Mouse (Mus musculus) retina, postnatal 7 days (tissue): ENCODE results near the gene Rnf216.
A peak's percentile ranks its signal among the peaks of the same experiment; 100 is the strongest.

ENCODE experiments used
- DNase-seq: peaks from one replicate; pipeline ENCODE4 v3.0.0-alpha.2; 2012; ENCODE audit warnings: low read depth, low spot score

Rnf216 gene

GRCm38 (mm10) chr5:143101626-143102025 lies 11.2 kb downstream of the Rnf216 start:
- no peak for DNase-seq

GRCm38 (mm10) chr5:143095256-143095655 lies 17.5 kb downstream of the Rnf216 start:
- no peak for DNase-seq

GRCm38 (mm10) chr5:143092891-143093290 lies 19.9 kb downstream of the Rnf216 start:
- no peak for DNase-seq

GRCm38 (mm10) chr5:143084898-143085297 lies 27.9 kb downstream of the Rnf216 start:
- no peak for DNase-seq

- DNase-seq = no peak
These were observed 33.0 kb downstream of the Rnf216 start for GRCm38 (mm10) chr5:143079806-143080205.

- no peak for DNase-seq
These were observed 36.1 kb downstream of the Rnf216 start for GRCm38 (mm10) chr5:143076603-143077143.

- DNase-seq = no peak
These were observed 36.8 kb downstream of the Rnf216 start for GRCm38 (mm10) chr5:143075987-143076386.

GRCm38 (mm10) chr5:143069048-143069447 lies 43.7 kb downstream of the Rnf216 start:
- DNase-seq = no peak

- DNase-seq = no peak
These were observed 44.4 kb downstream of the Rnf216 start for GRCm38 (mm10) chr5:143068382-143068781.

- peak; percentile 65 for DNase-seq
These were observed 46.2 kb downstream of the Rnf216 start for GRCm38 (mm10) chr5:143066551-143066958.

- no peak for DNase-seq
These were observed 46.7 kb downstream of the Rnf216 start for GRCm38 (mm10) chr5:143066096-143066495.

GRCm38 (mm10) chr5:143065230-143065629 lies 47.6 kb downstream of the Rnf216 start:
- DNase-seq = no peak

GRCm38 (mm10) chr5:143062251-143062650 lies 50.5 kb downstream of the Rnf216 start:
- no peak for DNase-seq

GRCm38 (mm10) chr5:143061511-143061910 lies 51.3 kb downstream of the Rnf216 start:
- no peak for DNase-seq

GRCm38 (mm10) chr5:143060774-143061385 lies 51.9 kb downstream of the Rnf216 start:
- DNase-seq = no peak

GRCm38 (mm10) chr5:143059958-143060357 lies 52.8 kb downstream of the Rnf216 start:
- no peak for DNase-seq

- no peak for DNase-seq
These were observed 53.6 kb downstream of the Rnf216 start for GRCm38 (mm10) chr5:143059182-143059581.

- DNase-seq = no peak
These were observed 54.1 kb downstream of the Rnf216 start for GRCm38 (mm10) chr5:143058675-143059074.

GRCm38 (mm10) chr5:143058208-143058607 lies 54.6 kb downstream of the Rnf216 start:
- DNase-seq = no peak

GRCm38 (mm10) chr5:143057753-143058152 lies 55.0 kb downstream of the Rnf216 start:
- DNase-seq = no peak

- DNase-seq = no peak
These were observed 56.5 kb downstream of the Rnf216 start for GRCm38 (mm10) chr5:143056191-143056880.

- DNase-seq = no peak
These were observed 57.2 kb downstream of the Rnf216 start for GRCm38 (mm10) chr5:143055501-143056125.

- no peak for DNase-seq
These were observed 58.1 kb downstream of the Rnf216 start for GRCm38 (mm10) chr5:143054703-143055102.
